In genomic region chr6:53782880-53783539, GRCm38 (mm10) we compare ENCODE assay signal across 8 mouse cellular contexts. TPM values are rescaled to one million over a fixed set of nuclear protein-coding genes. Genes with fewer than 3 reads are reported as not detected.
DNase-seq lines count a peak whose midpoint lies in the region; ATAC-seq and TF ChIP-seq lines count a peak whose summit lies in the region.

No protein-coding gene starts in this region.

- no peak overlapping the region for H3K9ac ChIP-seq in heart, embryonic 12.5 days
- H3K9ac ChIP-seq in CH12.LX (ENCODE audit: insufficient read depth, low read depth), result no peak overlapping the region

- H3K9me3 ChIP-seq in heart, embryonic 12.5 days (replicated peaks), result no peaks in the 10 kb centered on the region
- no peaks in the 10 kb centered on the region for H3K9me3 ChIP-seq in CH12.LX (replicated peaks; ENCODE audit: low read length)

- no peak for TF ChIP-seq POLR2A in CH12.LX (IDR thresholded peaks at IDR 0.05; ENCODE audit: low read depth, low read length)

- H3K27me3 ChIP-seq in heart, embryonic 12.5 days (replicated peaks), result 0 out of 2 replicates have a peak, but pooled peaks cover 5% of the 10 kb centered on the region
- H3K27me3 ChIP-seq in CH12.LX (replicated peaks), result no peaks in the 10 kb centered on the region

- in situ Hi-C loops in CH12.LX (cut with MboI; ENCODE audit: low pct_ligation_motif_present, low pct_unique_long_range_greater_than_20kb, low sequenced_read_pairs), result no loop called here

- no peak overlapping the region for H3K4me3 ChIP-seq in heart, embryonic 12.5 days
- H3K4me3 ChIP-seq in CH12.LX (replicated peaks in 1 of 3; ENCODE audit: low read depth in 2 of 3, low read length in 2 of 3, poor library complexity in 1 of 3), result no peak overlapping the region

- H3K36me3 ChIP-seq in heart, embryonic 12.5 days, result no peaks in the 10 kb centered on the region
- H3K36me3 ChIP-seq in CH12.LX (replicated peaks in 1 of 2; ENCODE audit: control insufficient read depth in 1 of 2, insufficient read depth in 1 of 2, low read length in 1 of 2), result no peaks in the 10 kb centered on the region

- peaks cover 5% of the 10 kb centered on the region; the same call in 1 of the 2 replicates for H3K4me1 ChIP-seq in heart, embryonic 12.5 days (replicated peaks)
- H3K4me1 ChIP-seq in CH12.LX (ENCODE audit: control insufficient read depth in 1 of 2, insufficient read depth in 2 of 2), result peaks cover 3 to 5% of the 10 kb centered on the region in 2 experiments; a peak in 3 of 4 replicates

- no peak for ATAC-seq in heart, embryonic 12.5 days (ENCODE audit: insufficient number of reproducible peaks, low FRiP score)

- no peak for TF ChIP-seq EP300 in CH12.LX (IDR thresholded peaks at IDR 0.05; ENCODE audit: low read length)

- H3K79me2 ChIP-seq in CH12.LX (replicated peaks; ENCODE audit: control insufficient read depth, extremely low read depth, insufficient read depth, poor library complexity, severe bottlenecking), result no peaks in the 10 kb centered on the region

- TF ChIP-seq RAD21 in CH12.LX (IDR thresholded peaks at IDR 0.05; ENCODE audit: low read depth, low read length), result peak; percentile 95

- 40% methylated on average over 16 of the region's 16 CpGs for whole genome bisulfite sequencing in heart, embryonic 12.5 days

- no peak overlapping the region for H3K4me2 ChIP-seq in heart, embryonic 12.5 days
- H3K4me2 ChIP-seq in CH12.LX (ENCODE audit: insufficient read depth, low read depth, poor library complexity, severe bottlenecking), result no peak overlapping the region

- H3K27ac ChIP-seq in heart, embryonic 12.5 days (ENCODE audit: poor library complexity, severe bottlenecking), result no peak overlapping the region
- H3K27ac ChIP-seq in CH12.LX (ENCODE audit: insufficient read depth, low read depth), result no peak overlapping the region

- peak; percentile 91 for TF ChIP-seq CTCF in CH12.LX (conservative IDR thresholded peaks at IDR 0.05 in 1 of 2, IDR thresholded peaks at IDR 0.05 in 1 of 2; ENCODE audit: low read depth in 2 of 2, low read length in 2 of 2)

- peak; percentile 40 for DNase-seq in heart, adult 8-10 months (ENCODE audit: low spot score)
- DNase-seq in CH12.LX (ENCODE audit: extremely low read depth), result peak; percentile 53
- peak; percentile 45 for DNase-seq in adrenal gland, postnatal 25 days
- peak; percentile 79 for DNase-seq in forelimb bud, embryonic 11.5 days (ENCODE audit: low read depth, low spot score)
- DNase-seq in layer of hippocampus, postnatal 10 days (ENCODE audit: low spot score in 2 of 2), result peak; percentile 76 to 79
- DNase-seq in mesoderm, embryonic 11.5 days (ENCODE audit: low read depth, low spot score), result peak; percentile 77
- DNase-seq in thymus, postnatal 25 days, result peak; percentile 31

- dilution Hi-C loops in CH12.LX (cut with MboI; ENCODE audit: extremely low pct_ligation_motif_present, extremely low pct_unique_long_range_greater_than_20kb, low sequenced_read_pairs), result no loop called here

TF ChIP-seq in CH12.LX, 34 proteins besides CTCF, POLR2A, EP300 and RAD21:
- no peak for TF ChIP-seq CHD2 (IDR thresholded peaks at IDR 0.05; ENCODE audit: low read length)
- TF ChIP-seq CHD1 (IDR thresholded peaks at IDR 0.05; ENCODE audit: low read depth, low read length), result no peak
- TF ChIP-seq MYC (IDR thresholded peaks at IDR 0.05; ENCODE audit: low read depth, low read length), result no peak
- no peak for TF ChIP-seq MAZ (IDR thresholded peaks at IDR 0.05; ENCODE audit: low read depth, low read length)
- no peak for TF ChIP-seq KAT2A (IDR thresholded peaks at IDR 0.05; ENCODE audit: insufficient replicate concordance, low read length)
- TF ChIP-seq SMC3 (IDR thresholded peaks at IDR 0.05; ENCODE audit: low read depth, low read length), result peak; percentile 89
- no peak for TF ChIP-seq MXI1 (IDR thresholded peaks at IDR 0.05; ENCODE audit: low read depth, low read length)
- TF ChIP-seq MEF2A (IDR thresholded peaks at IDR 0.05; ENCODE audit: borderline replicate concordance, low read depth, low read length), result no peak
- TF ChIP-seq MAX (IDR thresholded peaks at IDR 0.05; ENCODE audit: low read length), result no peak
- TF ChIP-seq TCF12 (IDR thresholded peaks at IDR 0.05; ENCODE audit: low read depth, low read length), result no peak
- TF ChIP-seq HCFC1 (IDR thresholded peaks at IDR 0.05; ENCODE audit: low read depth, low read length), result no peak
- no peak for TF ChIP-seq RCOR1 (conservative IDR thresholded peaks at IDR 0.05; ENCODE audit: low read depth, low read length)
- no peak for TF ChIP-seq ZNF384 (IDR thresholded peaks at IDR 0.05; ENCODE audit: low read depth, low read length)
- no peak for TF ChIP-seq E2F4 (IDR thresholded peaks at IDR 0.05; ENCODE audit: insufficient replicate concordance, low read depth, low read length)
- peak; percentile 72 for TF ChIP-seq ZC3H11A (IDR thresholded peaks at IDR 0.05; ENCODE audit: low read depth, low read length)
- TF ChIP-seq POLR2AphosphoS2 (IDR thresholded peaks at IDR 0.05; ENCODE audit: low read depth, low read length), result no peak
- TF ChIP-seq TBP (conservative IDR thresholded peaks at IDR 0.05; ENCODE audit: low read depth, low read length), result no peak
- no peak for TF ChIP-seq MAFK (IDR thresholded peaks at IDR 0.05; ENCODE audit: insufficient replicate concordance, low read length)
- no peak for TF ChIP-seq GABPA (IDR thresholded peaks at IDR 0.05; ENCODE audit: insufficient replicate concordance, low read depth, low read length)
- no peak for TF ChIP-seq ELF1 (IDR thresholded peaks at IDR 0.05; ENCODE audit: low read depth, low read length)
- TF ChIP-seq USF1 (IDR thresholded peaks at IDR 0.05; ENCODE audit: low read depth, low read length), result no peak
- no peak for TF ChIP-seq ETS1 (conservative IDR thresholded peaks at IDR 0.05; ENCODE audit: low read depth, low read length)
- no peak for TF ChIP-seq ZMIZ1 (IDR thresholded peaks at IDR 0.05; ENCODE audit: low read depth, low read length)
- TF ChIP-seq PAX5 (IDR thresholded peaks at IDR 0.05; ENCODE audit: low read length), result no peak
- TF ChIP-seq IRF4 (IDR thresholded peaks at IDR 0.05; ENCODE audit: low read depth, low read length), result no peak
- 0 out of 2 replicates have a peak, but pooled peaks have one; percentile 14 for TF ChIP-seq BHLHE40 (IDR thresholded peaks at IDR 0.05; ENCODE audit: low read depth, low read length)
- 0 out of 2 replicates have a peak, but pooled peaks have one; percentile 52 for TF ChIP-seq SIN3A (IDR thresholded peaks at IDR 0.05; ENCODE audit: low read length)
- TF ChIP-seq ZKSCAN1 (IDR thresholded peaks at IDR 0.05; ENCODE audit: borderline replicate concordance, low read depth, low read length), result no peak
- no peak for TF ChIP-seq USF2 (conservative IDR thresholded peaks at IDR 0.05; ENCODE audit: low read depth, low read length)
- TF ChIP-seq JUND (conservative IDR thresholded peaks at IDR 0.05; ENCODE audit: low read depth, low read length), result no peak
- no peak for TF ChIP-seq UBTF (IDR thresholded peaks at IDR 0.05; ENCODE audit: low read depth, low read length)
- TF ChIP-seq NRF1 (IDR thresholded peaks at IDR 0.05; ENCODE audit: low read depth, low read length), result 0 out of 2 replicates have a peak, but pooled peaks have one; percentile 16
- TF ChIP-seq JUN (IDR thresholded peaks at IDR 0.05; ENCODE audit: insufficient read depth, low read depth, low read length), result no peak
- TF ChIP-seq NELFE (IDR thresholded peaks at IDR 0.05; ENCODE audit: low read depth, low read length), result no peak

RNA-seq across cellular contexts. Expression of gene Tril, which starts 37.6 kb away (rescaled TPM):
- total RNA-seq in heart, adult 8-10 months (2022), result 1 to 10 TPM; 3.2 to 3.6 (median 3.4) TPM
- polyA plus RNA-seq in heart, embryonic 12.5 days (2016; fragmentation: Nextera tagmentation; extraction: Ambion mirVana), result 8.3 and 10.5 TPM in 2 replicates
- total RNA-seq in CH12.LX (2012; rRNA removed) (not detected in 2 replicates), CH12.LX (2014; rRNA removed) (not detected in 2 replicates)
- polyA plus RNA-seq in CH12.LX (2012; ENCODE audit: insufficient read length, low read depth), result not detected in 2 replicates
- 6.3 and 8.1 TPM in 2 replicates for total RNA-seq in adrenal gland, postnatal 25 days (2021)
- total RNA-seq in layer of hippocampus, postnatal 10 days (2021), result 10 to 100 TPM; 70.0 to 72.0 TPM
